Mouse (Mus musculus) liver, adult 2 months (tissue): ENCODE data around the gene Gpr37l1.

ENCODE experiments used
- CTCF ChIP-seq: fragments of 200-500 bp; IDR thresholded peaks from 2 replicates; pipeline ENCODE4 v1.5.1; 2011; ENCODE audit warnings: low read depth, low read length, control low read depth
- POLR2A ChIP-seq: fragments of 200-500 bp; IDR thresholded peaks from 2 replicates; pipeline ENCODE4 v1.6.1; 2011; ENCODE audit warnings: low read length, control low read depth; ENCODE audit not compliant: insufficient read depth; ENCODE audit errors: extremely low read depth

GRCm38 (mm10) chr1:135210421-135210820 lies 42.9 kb upstream of the Gpr37l1 start:
- TF ChIP-seq CTCF, result no peak
- TF ChIP-seq POLR2A, result no peak
